Mouse (Mus musculus) hindbrain, embryonic 10.5 days (tissue): ENCODE measurements around the gene Dmrtc2. TPM values are rescaled to one million over a fixed set of nuclear protein-coding genes. Genes with fewer than 3 reads are reported as not detected.
A peak's percentile ranks its signal among the peaks of the same experiment; 100 is the strongest.
"Not testable (repeated sequence)": the region's sequence is repeated elsewhere in the genome, so short reads cannot be mapped to it uniquely, and the experiment has no call there.

Experiments used
- DNase-seq: peaks from one replicate; pipeline ENCODE4 v3.0.0-alpha.2; 2017; ENCODE audit warnings: low spot score
- H3K27ac ChIP-seq: fragments of 300-500 bp; sonication (generic); 2 replicates; pipeline ENCODE4 v1.5.1; 2016; ENCODE audit warnings: mild to moderate bottlenecking, moderate library complexity
- H3K27me3 ChIP-seq: fragments of 300-500 bp; sonication (generic); 2 replicates; pipeline ENCODE4 v1.6.1; 2016; ENCODE audit warnings: mild to moderate bottlenecking; ENCODE audit not compliant: poor library complexity, insufficient read depth, severe bottlenecking
- H3K36me3 ChIP-seq: fragments of 300-500 bp; sonication (generic); 2 replicates; pipeline ENCODE4 v1.6.1; 2016; ENCODE audit warnings: mild to moderate bottlenecking, moderate library complexity
- H3K4me1 ChIP-seq: fragments of 300-500 bp; sonication (generic); replicated peaks from 2 replicates; pipeline ENCODE4 v1.6.1; 2016; ENCODE audit warnings: mild to moderate bottlenecking
- H3K4me3 ChIP-seq: fragments of 300-500 bp; sonication (generic); 2 replicates; pipeline ENCODE4 v1.5.1; 2016; ENCODE audit warnings: mild to moderate bottlenecking, moderate library complexity
- H3K9me3 ChIP-seq: fragments of 300-500 bp; sonication (generic); 2 replicates; pipeline ENCODE4 v1.6.1; 2016; ENCODE audit warnings: mild to moderate bottlenecking, moderate library complexity
- WGBS: fragments of 180-500 bp; shearing (Covaris S2); methylation state at CpG from one replicate; pipeline ENCODE4 v1.1.7; 2016; 5-methylcytosine and 5-hydroxymethylcytosine counted together
- polyA plus RNA-seq: library from polyadenylated mRNA; unstranded; fragments of >200 nt; fragmentation: Nextera tagmentation; extraction: Ambion mirVana; gene quantifications from 2 replicates; pipeline ENCODE4 v1.2.1, GENCODE M21; 2016

Gene Dmrtc2
- polyA plus RNA-seq, result not detected in 2 replicates

DNA sequence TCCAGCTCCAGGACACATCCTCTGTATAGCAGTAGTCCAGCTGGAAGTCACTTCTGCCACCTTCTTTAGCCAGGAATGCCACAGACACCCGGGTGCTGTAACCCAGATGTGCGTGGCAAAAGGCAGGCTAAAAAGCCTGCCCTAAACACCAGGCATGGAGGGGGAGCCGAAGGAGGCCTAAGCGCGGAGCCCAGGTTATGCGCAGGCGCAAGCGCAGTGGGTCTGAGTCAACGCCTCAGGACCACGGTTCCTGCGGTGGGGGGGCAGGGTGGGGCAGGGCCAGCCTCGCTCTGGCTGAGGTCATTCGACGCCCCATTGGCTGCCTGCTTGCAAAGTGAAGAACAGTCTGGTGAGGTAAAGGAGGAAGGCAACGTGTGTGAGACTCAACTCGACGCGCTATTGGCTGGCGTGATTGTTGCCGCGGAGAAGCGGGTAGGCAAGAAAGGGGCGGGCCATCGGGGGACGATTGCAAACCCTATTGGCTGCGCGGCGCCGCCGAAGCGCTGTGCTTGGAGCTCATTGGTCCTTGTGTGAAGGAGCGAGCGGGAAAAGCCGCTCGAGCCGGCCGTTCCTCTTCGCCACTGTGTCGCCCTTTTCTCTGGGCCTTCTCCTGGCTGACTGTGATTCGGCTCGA lies at the start of gene Dmrtc2, which contains the start of gene Lypd4:
Dmrtc2 (plus strand) TSS at position 526 of the 634 bp plus-strand sequence.
Lypd4 (minus strand) TSS at position 410 of the 634 bp plus-strand sequence.
- peak; percentile 45 for DNase-seq
- Histone ChIP-seq H3K36me3 (no peaks in the 10 kb centered on the region), H3K4me1 (peaks cover 9% of the 10 kb centered on the region), H3K9me3 (peaks cover 11% of the 10 kb centered on the region; the same call in 1 of the 2 replicates), H3K27me3 (peaks cover 28% of the 10 kb centered on the region), H3K4me3 (no peak within 1 kb of the TSS), H3K27ac (no peak within 1 kb of the TSS)
- WGBS, result 47% methylated on average over 41 of the region's 41 CpGs

DNA sequence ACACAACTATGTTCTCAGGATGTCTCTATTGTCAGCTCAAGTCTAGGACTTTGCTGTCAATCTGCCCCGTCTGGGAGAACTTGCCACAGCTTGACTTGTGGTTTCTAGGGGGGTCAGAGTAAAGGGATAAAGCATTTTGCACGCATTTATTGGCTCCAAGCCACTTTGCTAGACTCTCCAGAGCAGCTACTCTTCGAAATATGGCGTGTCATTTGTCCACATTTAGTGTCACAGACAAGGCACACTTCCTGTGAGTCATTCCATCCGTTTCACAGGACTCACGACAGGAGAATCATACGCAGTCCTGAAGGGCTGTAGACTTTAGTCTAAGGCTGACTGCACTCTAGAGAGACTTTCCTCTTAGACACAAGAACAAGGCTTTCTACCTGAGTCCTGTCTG lies 45.4 kb upstream of the Dmrtc2 start:
- H3K36me3 ChIP-seq, result no peaks in the 10 kb centered on the region
- DNase-seq, result no peak
- H3K9me3 ChIP-seq, result no peaks in the 10 kb centered on the region
- no peaks in the 10 kb centered on the region for H3K27me3 ChIP-seq
- H3K4me3 ChIP-seq, result no peak overlapping the region
- H3K4me1 ChIP-seq, result no peaks in the 10 kb centered on the region
- no peak overlapping the region for H3K27ac ChIP-seq
- 77% methylated on average over 7 of the region's 7 CpGs for WGBS

DNA sequence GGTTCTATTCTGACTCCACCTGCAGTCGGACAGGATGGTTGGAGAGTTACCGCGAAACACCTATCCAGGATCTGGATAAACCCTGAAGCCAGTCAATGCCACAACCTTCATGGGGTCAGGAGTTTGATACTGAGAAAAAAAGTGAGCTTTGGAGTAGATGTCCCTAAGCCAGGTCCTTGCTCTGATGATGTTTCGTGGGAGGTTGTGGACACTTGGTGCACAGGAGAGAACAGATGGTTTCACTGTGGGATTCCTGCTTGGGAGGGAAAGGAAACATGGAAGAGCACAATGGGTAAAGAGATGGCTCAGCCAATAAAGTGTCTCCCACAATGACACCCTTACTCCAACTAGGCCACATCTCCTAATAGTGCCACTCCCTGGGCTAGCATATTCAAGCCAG lies 42.7 kb upstream of the Dmrtc2 start:
- no peaks in the 10 kb centered on the region for H3K4me1 ChIP-seq

DNA sequence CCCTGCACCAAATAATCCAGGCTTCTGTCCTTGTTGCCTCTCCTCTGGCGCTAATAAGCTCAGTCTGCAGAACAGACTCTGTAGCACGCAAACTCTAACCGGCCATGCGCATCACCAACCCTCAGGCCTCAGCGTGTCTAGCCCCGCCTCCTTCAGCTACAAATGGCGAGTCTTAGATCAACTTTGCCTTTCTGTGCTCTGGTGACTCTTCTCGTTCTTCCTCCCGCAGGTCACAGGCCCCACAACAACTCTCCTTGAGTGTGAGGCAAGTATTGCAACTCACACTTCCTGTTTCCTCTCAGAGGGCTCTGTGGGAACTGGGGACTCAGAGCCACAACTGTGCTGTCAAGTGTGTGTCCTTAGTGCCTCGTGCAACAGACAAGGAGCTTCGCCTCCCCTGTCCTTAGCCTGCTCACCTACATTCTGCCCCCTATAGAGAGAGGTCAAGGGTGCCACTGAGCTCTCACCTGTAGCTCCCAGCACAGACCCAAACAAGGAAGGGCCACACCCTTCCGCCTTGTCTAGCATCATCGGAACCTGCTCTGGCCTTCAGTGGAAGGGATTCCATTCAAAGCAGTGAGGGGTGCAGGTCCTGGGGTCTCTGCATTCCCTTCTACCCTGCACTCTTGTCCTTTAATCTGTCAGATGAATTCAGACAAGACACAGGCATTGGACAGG lies 31.0 kb upstream of the Dmrtc2 start:
- not testable (repeated sequence) for H3K4me3 ChIP-seq, H3K36me3 ChIP-seq, H3K4me1 ChIP-seq, H3K9me3 ChIP-seq, H3K27ac ChIP-seq, H3K27me3 ChIP-seq, DNase-seq
- WGBS, result 68% methylated on average over 12 of the region's 13 CpGs

More for the DNA sequence above, 42.7 kb upstream of the Dmrtc2 start:
- no peak for DNase-seq
- H3K27ac ChIP-seq, result no peak overlapping the region
- H3K36me3 ChIP-seq, result no peaks in the 10 kb centered on the region
- WGBS, result 95% methylated on average over 4 of the region's 4 CpGs
- no peaks in the 10 kb centered on the region for H3K27me3 ChIP-seq
- H3K4me3 ChIP-seq, result no peak overlapping the region
- no peaks in the 10 kb centered on the region for H3K9me3 ChIP-seq

DNA sequence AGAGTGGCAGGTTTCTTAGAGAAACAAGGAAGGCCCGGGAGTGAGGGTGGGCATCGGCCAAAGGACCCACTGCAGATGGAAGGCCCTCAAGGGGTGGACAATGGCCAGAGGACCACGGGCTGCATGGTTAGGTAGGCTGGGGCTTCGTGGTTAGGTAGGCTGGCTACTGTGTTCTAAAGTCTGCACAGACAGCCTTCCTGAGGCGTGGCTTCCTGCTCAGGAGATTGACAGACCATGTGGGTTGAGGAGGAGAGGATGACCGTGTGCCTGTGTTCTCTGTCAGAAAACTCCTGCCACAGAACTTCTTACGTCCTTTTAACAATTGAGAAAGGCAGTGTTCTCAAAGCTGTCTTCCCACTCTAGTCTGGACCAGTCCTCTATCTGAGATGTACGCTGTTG lies 30.4 kb upstream of the Dmrtc2 start:
- Histone ChIP-seq H3K9me3 (no peaks in the 10 kb centered on the region), H3K27ac (no peak overlapping the region), H3K27me3 (no peaks in the 10 kb centered on the region), H3K36me3 (no peaks in the 10 kb centered on the region), H3K4me1 (0 out of 2 replicates have a peak, but pooled peaks cover 6% of the 10 kb centered on the region), H3K4me3 (no peak overlapping the region)
- WGBS, result 82% methylated on average over 8 of the region's 8 CpGs
- no peak for DNase-seq

DNA sequence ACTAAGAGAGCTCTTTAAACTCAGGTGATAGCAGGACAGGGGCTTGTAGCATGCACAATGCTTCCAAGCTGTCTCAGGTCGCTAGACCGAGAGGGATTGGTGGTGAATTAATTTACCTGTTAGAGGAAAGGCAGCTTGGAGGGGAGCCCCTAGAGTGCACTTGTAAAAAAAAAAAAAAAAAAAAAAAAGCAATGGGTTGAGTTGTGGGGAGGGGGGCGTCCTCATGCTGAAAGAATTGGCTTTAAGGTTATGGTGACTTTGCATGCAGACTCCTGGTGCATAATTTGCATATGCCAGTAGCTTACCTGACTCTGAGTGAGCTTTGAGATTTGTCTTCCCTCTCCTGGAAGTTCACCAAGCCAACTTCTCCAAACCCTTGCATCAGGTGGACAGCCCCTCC lies 29.5 kb upstream of the Dmrtc2 start:
- no peak for DNase-seq
- Histone ChIP-seq H3K27me3 (no peaks in the 10 kb centered on the region), H3K9me3 (no peaks in the 10 kb centered on the region), H3K4me1 (0 out of 2 replicates have a peak, but pooled peaks cover 6% of the 10 kb centered on the region), H3K36me3 (no peaks in the 10 kb centered on the region), H3K4me3 (no peak overlapping the region), H3K27ac (no peak overlapping the region)
- 54% methylated on average over 3 of the region's 3 CpGs for WGBS

DNA sequence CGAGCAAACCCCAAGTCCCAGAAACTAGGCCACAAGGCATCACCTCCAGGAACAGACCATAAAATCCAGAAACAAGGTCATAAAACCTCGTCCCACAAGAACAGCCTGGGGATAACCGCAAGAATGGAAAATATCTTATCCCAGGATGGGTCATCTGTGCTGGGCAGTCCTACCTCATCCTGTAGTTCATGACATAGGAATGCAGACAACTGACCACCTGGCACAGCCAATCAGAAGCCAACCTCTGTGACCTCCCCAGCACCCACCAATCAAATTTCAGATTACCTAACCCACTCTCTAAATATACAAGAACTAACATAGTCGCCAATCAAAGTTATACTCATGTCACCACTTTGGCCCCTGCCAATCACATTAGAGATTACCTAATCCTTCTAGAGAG lies 28.8 kb upstream of the Dmrtc2 start:
- Histone ChIP-seq H3K27me3 (no peaks in the 10 kb centered on the region), H3K4me1 (peaks cover 12% of the 10 kb centered on the region), H3K9me3 (no peaks in the 10 kb centered on the region), H3K36me3 (no peaks in the 10 kb centered on the region), H3K4me3 (no peak overlapping the region), H3K27ac (no peak overlapping the region)
- DNase-seq, result no peak
- 81% methylated on average over 4 of the region's 4 CpGs for WGBS

DNA sequence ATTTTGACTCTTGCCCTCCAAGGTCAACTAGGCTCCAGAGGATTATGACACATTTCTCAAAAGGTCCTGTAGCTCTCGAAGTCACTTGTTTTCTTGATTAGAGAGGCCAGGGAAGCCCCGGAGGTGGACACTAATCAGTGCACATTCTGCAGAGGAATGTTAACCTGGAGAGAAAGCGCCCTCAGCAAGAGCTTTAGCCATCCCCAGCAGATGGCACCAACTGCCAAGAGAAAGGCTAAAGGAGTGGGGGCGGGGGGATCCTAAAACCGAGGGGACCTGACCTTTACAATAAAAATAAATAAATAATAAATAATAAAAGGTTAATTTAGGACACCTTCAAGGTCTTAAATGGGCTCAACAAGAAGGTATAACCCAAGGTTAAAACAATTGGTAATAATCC lies 25.7 kb upstream of the Dmrtc2 start:
- no peaks in the 10 kb centered on the region for H3K36me3 ChIP-seq
- peaks cover 16% of the 10 kb centered on the region for H3K4me1 ChIP-seq
- no peaks in the 10 kb centered on the region for H3K27me3 ChIP-seq
- H3K27ac ChIP-seq, result no peak overlapping the region
- no peaks in the 10 kb centered on the region for H3K9me3 ChIP-seq
- WGBS, result 44% methylated on average over 5 of the region's 5 CpGs
- no peak for DNase-seq
- H3K4me3 ChIP-seq, result no peak overlapping the region

DNA sequence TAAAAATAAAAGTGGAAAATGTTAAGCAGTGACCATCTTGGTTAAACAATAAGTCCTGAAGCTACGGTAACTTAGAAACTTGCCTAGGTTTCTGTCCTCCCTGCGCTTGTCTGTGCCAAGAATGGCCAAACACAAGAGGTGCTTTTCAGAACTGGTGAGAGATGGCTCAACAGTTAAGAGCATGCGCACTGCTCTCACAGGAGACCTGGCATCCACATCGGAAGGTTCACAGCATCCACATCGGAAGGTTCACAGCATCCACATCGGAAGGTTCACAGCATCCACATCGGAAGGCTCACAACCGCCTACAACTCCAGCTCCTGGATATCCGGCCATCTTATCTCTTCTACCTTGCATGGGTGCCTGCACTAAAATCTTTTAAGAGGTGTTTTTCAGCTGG lies 24.7 kb upstream of the Dmrtc2 start:
- WGBS, result 84% methylated on average over 9 of the region's 9 CpGs
- peaks cover 13% of the 10 kb centered on the region for H3K4me1 ChIP-seq
- no peaks in the 10 kb centered on the region for H3K9me3 ChIP-seq
- H3K36me3 ChIP-seq, result no peaks in the 10 kb centered on the region
- no peaks in the 10 kb centered on the region for H3K27me3 ChIP-seq
- no peak for DNase-seq
- H3K4me3 ChIP-seq, result no peak overlapping the region
- no peak overlapping the region for H3K27ac ChIP-seq

DNA sequence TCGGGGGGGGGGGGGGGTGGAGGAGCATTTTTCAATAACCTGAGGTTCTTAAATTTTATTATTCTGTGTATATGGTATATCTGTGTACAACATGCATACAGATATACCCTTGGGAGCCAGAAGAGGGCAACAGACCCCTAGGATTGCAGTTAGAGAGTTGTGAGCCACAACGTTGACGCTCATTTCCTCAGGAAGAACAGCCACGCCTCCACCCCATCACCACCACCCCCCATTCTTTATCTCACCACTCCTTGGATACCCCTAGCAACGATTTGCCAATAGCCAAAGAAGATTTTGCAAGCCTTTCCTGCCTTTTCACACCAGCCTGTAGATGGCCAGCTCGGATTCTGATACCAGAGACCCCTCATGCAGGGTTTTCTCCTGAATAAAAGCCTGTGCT lies 24.1 kb upstream of the Dmrtc2 start:
- H3K27ac ChIP-seq, result 0 out of 2 replicates have a peak overlapping the region, but pooled peaks have one; percentile 23
- DNase-seq, result peak; percentile 44
- H3K36me3 ChIP-seq, result no peaks in the 10 kb centered on the region
- 1% methylated on average over 6 of the region's 6 CpGs for WGBS
- peaks cover 16% of the 10 kb centered on the region for H3K4me1 ChIP-seq
- no peaks in the 10 kb centered on the region for H3K27me3 ChIP-seq
- H3K4me3 ChIP-seq, result no peak overlapping the region
- H3K9me3 ChIP-seq, result no peaks in the 10 kb centered on the region

DNA sequence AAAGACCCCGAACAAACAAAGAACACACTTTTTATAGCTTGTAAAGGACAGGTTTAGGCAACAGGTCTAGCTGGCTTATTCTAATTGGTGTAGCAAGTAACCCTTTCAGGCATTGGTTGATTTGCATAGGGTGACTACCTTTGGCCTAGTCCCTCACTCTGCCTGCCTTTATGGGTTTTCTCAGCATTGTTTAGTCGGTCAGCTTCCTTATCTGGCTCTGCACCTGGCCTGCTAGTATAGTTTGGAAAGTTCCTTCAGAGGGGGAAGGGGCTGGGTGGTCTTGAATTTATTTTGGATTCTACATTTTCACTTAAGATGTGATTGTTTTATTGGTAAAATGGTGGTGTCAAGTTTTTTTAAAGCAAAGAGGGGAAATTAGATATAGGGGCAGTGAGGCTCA lies 23.3 kb upstream of the Dmrtc2 start:
- DNase-seq, H3K36me3 ChIP-seq, H3K27ac ChIP-seq, H3K4me3 ChIP-seq, H3K27me3 ChIP-seq, H3K9me3 ChIP-seq: not testable (repeated sequence)
- H3K4me1 ChIP-seq, result peaks cover 20% of the 10 kb centered on the region
- 50% methylated on average over 2 of the region's 2 CpGs for WGBS

DNA sequence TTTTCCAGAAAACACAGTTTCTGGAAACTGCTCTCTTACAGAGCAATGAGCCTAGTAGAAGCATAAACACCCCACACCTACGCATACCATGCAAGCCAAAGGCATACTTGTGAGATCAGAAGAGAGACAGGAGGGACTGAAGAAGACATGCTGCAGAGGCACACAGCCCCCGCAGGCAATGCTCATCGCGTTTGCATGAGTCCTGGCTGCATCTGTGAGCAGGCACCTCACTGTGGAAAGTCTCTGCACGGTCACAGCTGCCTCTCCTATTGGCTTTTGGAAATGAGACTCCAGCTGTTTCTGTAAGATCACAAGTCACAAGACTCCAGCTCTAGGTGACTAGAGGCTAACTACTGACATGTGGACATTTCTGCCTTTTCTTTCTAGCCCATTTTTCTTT lies 19.7 kb upstream of the Dmrtc2 start:
- 22% methylated on average over 5 of the region's 5 CpGs for WGBS
- Histone ChIP-seq H3K36me3 (no peaks in the 10 kb centered on the region), H3K9me3 (no peaks in the 10 kb centered on the region), H3K27ac (no peak overlapping the region), H3K4me1 (peaks cover 34% of the 10 kb centered on the region), H3K4me3 (no peak overlapping the region), H3K27me3 (no peaks in the 10 kb centered on the region)
- peak; percentile 7 for DNase-seq

DNA sequence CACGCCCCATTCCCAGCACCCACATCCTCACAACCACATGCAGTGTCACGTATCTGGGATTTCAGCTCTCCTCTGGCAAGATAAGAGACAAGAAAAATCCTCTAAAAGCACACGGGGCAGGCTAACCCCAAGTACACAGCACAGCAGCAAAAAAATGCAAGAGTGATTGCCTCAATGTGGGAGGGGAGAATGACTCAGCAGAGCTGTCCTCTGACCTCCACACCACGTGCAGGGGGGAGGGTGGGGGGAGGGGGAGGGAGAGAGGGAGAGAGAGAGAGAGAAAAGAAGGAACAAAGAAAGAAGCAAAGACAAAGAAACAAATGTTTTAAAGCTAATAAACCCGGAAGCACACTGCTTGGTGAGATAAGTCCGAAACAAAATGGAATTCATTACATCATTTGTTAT lies 19.0 kb upstream of the Dmrtc2 start:
- H3K27ac ChIP-seq, result 0 out of 2 replicates have a peak overlapping the region, but pooled peaks have one; percentile 35
- no peaks in the 10 kb centered on the region for H3K9me3 ChIP-seq
- H3K4me1 ChIP-seq, result peaks cover 30% of the 10 kb centered on the region
- no peak overlapping the region for H3K4me3 ChIP-seq
- H3K27me3 ChIP-seq, result no peaks in the 10 kb centered on the region
- no peaks in the 10 kb centered on the region for H3K36me3 ChIP-seq
- peak; percentile 50 for DNase-seq
- WGBS, result 37% methylated on average over 6 of the region's 6 CpGs
